In the genomic region with DNA sequence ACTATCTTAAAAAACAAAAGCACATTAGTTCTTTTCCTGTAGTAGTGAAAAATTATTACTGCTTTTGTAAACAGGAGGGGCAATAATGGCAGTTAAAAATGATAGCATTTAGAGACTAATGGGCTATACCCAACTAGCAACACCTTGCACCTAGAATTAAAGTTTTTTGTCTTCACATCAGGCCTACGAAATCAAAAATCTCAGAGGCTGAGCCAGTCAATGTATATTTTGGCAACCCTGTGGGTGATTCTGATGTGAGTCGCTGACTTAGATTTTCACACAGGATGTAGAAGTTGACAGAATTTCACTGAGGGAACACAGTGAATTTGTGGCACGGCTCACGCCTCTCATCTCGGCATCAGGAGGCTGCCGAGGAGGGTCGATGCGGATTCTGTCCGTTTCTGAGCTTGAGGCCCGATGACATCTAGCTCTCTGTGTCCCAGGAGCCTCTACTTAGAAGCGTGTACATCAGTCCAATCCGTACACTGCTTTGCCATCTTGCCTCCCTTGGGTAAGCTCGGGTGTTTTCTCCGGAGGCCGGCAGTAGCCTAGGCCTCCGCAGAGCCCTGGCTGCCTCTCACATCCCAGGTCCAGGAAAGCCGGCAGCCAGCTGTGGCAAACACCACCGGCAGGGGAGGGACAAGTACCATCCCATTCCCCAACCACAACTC, we compare ENCODE assay signal across 8 mouse cellular contexts. TPM values are rescaled to one million over a fixed set of nuclear protein-coding genes. Genes with fewer than 3 reads are reported as not detected.
DNase-seq lines count a peak whose midpoint lies in the region; ATAC-seq and TF ChIP-seq lines count a peak whose summit lies in the region.

No protein-coding gene starts in this region.

- peak; percentile 63 for DNase-seq in heart, adult 11 months
- DNase-seq in heart, postnatal 14 days, result no peak
- no peak for DNase-seq in forebrain, postnatal 0 days
- no peak for DNase-seq in Muller cell, postnatal 12 days (ENCODE audit: inconsistent ontology term)
- no peak for DNase-seq in layer of hippocampus, adult 8-10 months (ENCODE audit: low spot score in 2 of 2)
- no peak for DNase-seq in right cerebral cortex, postnatal 14 days

- peaks cover 72% of the 10 kb centered on the region for H3K36me3 ChIP-seq in E14TG2a.4 (ENCODE audit: insufficient read depth, low read length)
- peaks cover 23% of the 10 kb centered on the region for H3K36me3 ChIP-seq in forebrain, postnatal 0 days (ENCODE audit: insufficient read depth)

- peaks cover 41% of the 10 kb centered on the region for H3K4me1 ChIP-seq in E14TG2a.4 (replicated peaks; ENCODE audit: low read depth, low read length)
- H3K4me1 ChIP-seq in forebrain, postnatal 0 days (ENCODE audit: insufficient read depth), result peaks cover 8% of the 10 kb centered on the region; the same call in 1 of the 2 replicates

- no peaks in the 10 kb centered on the region for H3K9me3 ChIP-seq in E14TG2a.4 (ENCODE audit: low read length)
- no peaks in the 10 kb centered on the region for H3K9me3 ChIP-seq in forebrain, postnatal 0 days (ENCODE audit: low read length)

- H3K27me3 ChIP-seq in E14TG2a.4 (ENCODE audit: insufficient read depth, low read length), result no peaks in the 10 kb centered on the region
- no peaks in the 10 kb centered on the region for H3K27me3 ChIP-seq in forebrain, postnatal 0 days (ENCODE audit: insufficient read depth, low read length)

- TF ChIP-seq CTCF in E14TG2a.4 (conservative IDR thresholded peaks at IDR 0.05; ENCODE audit: low read length), result no peak
- TF ChIP-seq CTCF in forebrain, postnatal 0 days (IDR thresholded peaks at IDR 0.05; ENCODE audit: low read depth), result no peak; the same call in 1 of the 2 replicates

- peak overlapping the region; percentile 75 for H3K4me2 ChIP-seq in forebrain, postnatal 0 days (ENCODE audit: low read depth)

- H3K4me3 ChIP-seq in E14TG2a.4 (replicated peaks; ENCODE audit: low read length), result peak overlapping the region; percentile 98
- H3K4me3 ChIP-seq in forebrain, postnatal 0 days (ENCODE audit: low read depth, low read length), result peak overlapping the region; percentile 84

- intact Hi-C loops in heart, postnatal 14 days (cut with DNase I), result no loop called here

- ATAC-seq in forebrain, postnatal 0 days, result peak; percentile 46
- peak; percentile 25 for ATAC-seq in megakaryocyte progenitor cell, adult 5-6 weeks (replicated peaks; ENCODE audit: poor library complexity)

- H3K27ac ChIP-seq in forebrain, postnatal 0 days (ENCODE audit: low read depth, low read length), result peak overlapping the region; percentile 82; the same call in 1 of the 2 replicates

- peak overlapping the region; percentile 80 for H3K9ac ChIP-seq in forebrain, postnatal 0 days

- 2% methylated on average over 18 of the region's 18 CpGs for WGBS in forebrain, postnatal 0 days

RNA-seq across cellular contexts. Expression of a gene that starts 0.6 kb away (rescaled TPM):
- total RNA-seq in heart, postnatal 14 days (2021), result 1 to 10 TPM; 1.9 to 3.8 TPM
- total RNA-seq in forebrain, postnatal 0 days (2014; rRNA removed), result 5.8 and 8.9 TPM in 2 replicates
- 1.3 and 2.0 TPM in 2 replicates for polyA plus RNA-seq in forebrain, postnatal 0 days (2015; fragmentation: Nextera tagmentation; extraction: Ambion mirVana)
- total RNA-seq in megakaryocyte progenitor cell, adult 5-6 weeks (2015), result 37.7 and 48.5 TPM in 2 replicates
- total RNA-seq in megakaryocyte progenitor cell, adult 5-6 weeks (2017), result 134 and 155 TPM in 2 replicates
- total RNA-seq in layer of hippocampus, adult 8-10 months (2022), result 1 to 10 TPM; 4.6 to 6.8 (median 5.6) TPM

RNA-seq across cellular contexts. Expression of a gene that starts 0.9 kb away (rescaled TPM):
- 100 to 1,000 TPM; 461 to 503 TPM for total RNA-seq in heart, postnatal 14 days (2021)
- 957 and 1,068 TPM in 2 replicates for total RNA-seq in forebrain, postnatal 0 days (2014; rRNA removed)
- polyA plus RNA-seq in forebrain, postnatal 0 days (2015; fragmentation: Nextera tagmentation; extraction: Ambion mirVana), result 693 and 790 TPM in 2 replicates
- 4,149 and 4,331 TPM in 2 replicates for total RNA-seq in megakaryocyte progenitor cell, adult 5-6 weeks (2015)
- 2,914 and 3,251 TPM in 2 replicates for total RNA-seq in megakaryocyte progenitor cell, adult 5-6 weeks (2017)
- total RNA-seq in layer of hippocampus, adult 8-10 months (2022), result 100 to 1,000 TPM; 522 to 674 (median 595) TPM

RNA-seq across cellular contexts. Expression of a gene that starts 6.8 kb away (rescaled TPM):
- total RNA-seq in heart, postnatal 14 days (2021), result 10 to 100 TPM; 20.0 to 22.9 TPM
- 10.5 and 15.2 TPM in 2 replicates for total RNA-seq in forebrain, postnatal 0 days (2014; rRNA removed)
- 18.2 and 24.5 TPM in 2 replicates for polyA plus RNA-seq in forebrain, postnatal 0 days (2015; fragmentation: Nextera tagmentation; extraction: Ambion mirVana)
- total RNA-seq in megakaryocyte progenitor cell, adult 5-6 weeks (2015), result 16.5 and 20.7 TPM in 2 replicates
- 47.4 and 48.2 TPM in 2 replicates for total RNA-seq in megakaryocyte progenitor cell, adult 5-6 weeks (2017)
- total RNA-seq in layer of hippocampus, adult 8-10 months (2022), result 10 to 100 TPM; 16.5 to 19.2 (median 16.7) TPM

RNA-seq across cellular contexts. Expression of a gene that starts 55.3 kb away (rescaled TPM):
- under 1 TPM; 0.14 to 0.29 TPM for total RNA-seq in heart, postnatal 14 days (2021)
- not detected in 2 replicates for total RNA-seq in forebrain, postnatal 0 days (2014; rRNA removed)
- not detected in 2 replicates for polyA plus RNA-seq in forebrain, postnatal 0 days (2015; fragmentation: Nextera tagmentation; extraction: Ambion mirVana)
- not detected in 2 replicates for total RNA-seq in megakaryocyte progenitor cell, adult 5-6 weeks (2015)
- total RNA-seq in megakaryocyte progenitor cell, adult 5-6 weeks (2017), result not detected in 2 replicates
- under 1 TPM in 1 of 4 experiments, not detected in 3; 0.76 TPM for total RNA-seq in layer of hippocampus, adult 8-10 months (2022)
